In the genomic region with DNA sequence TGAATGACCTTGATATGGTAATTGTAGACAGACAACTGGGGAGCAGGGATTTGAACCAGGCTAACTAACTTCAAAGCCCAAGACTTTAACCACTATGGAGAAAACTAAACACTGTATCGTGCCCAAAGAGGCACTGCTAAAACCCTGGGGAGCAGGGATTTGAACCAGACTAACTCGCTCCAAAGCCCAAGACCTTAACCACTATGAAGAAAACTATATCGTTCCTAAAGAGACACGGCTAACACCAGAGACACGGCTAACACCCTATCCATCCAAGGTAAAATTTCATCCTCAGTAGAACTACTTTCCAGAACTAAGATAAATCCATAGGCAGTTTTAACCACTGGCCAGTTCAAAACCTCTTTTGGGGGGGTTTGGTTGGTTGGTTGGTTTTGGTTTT, we compare ENCODE assay signal across 10 mouse cellular contexts. TPM values are rescaled to one million over a fixed set of nuclear protein-coding genes. Genes with fewer than 3 reads are reported as not detected.
DNase-seq lines count a peak whose midpoint lies in the region; ATAC-seq and TF ChIP-seq lines count a peak whose summit lies in the region.
"Had no signal": no experiment of that assay in that cellular context is flagged by ENCODE, and none has a peak within 500 bp of the region (broad histone marks: within the 10 kb centered on the region; RNA-seq: fewer than 3 reads in every experiment).

No protein-coding gene starts in this region.

- no peak for TF ChIP-seq POLR2A in limb, embryonic 14.5 days (IDR thresholded peaks at IDR 0.05; ENCODE audit: borderline replicate concordance, extremely low read depth, insufficient read depth, insufficient read length)

- no peaks in the 10 kb centered on the region for H3K9me3 ChIP-seq in lung, embryonic 15.5 days
- no peaks in the 10 kb centered on the region for H3K9me3 ChIP-seq in forebrain, embryonic 15.5 days
- H3K9me3 ChIP-seq in limb, embryonic 14.5 days (ENCODE audit: control insufficient read depth, low read length): no peaks in the 10 kb centered on the region
- no peaks in the 10 kb centered on the region for H3K9me3 ChIP-seq in stomach, embryonic 14.5 days (ENCODE audit: control insufficient read depth, low read depth, low read length)

- peak overlapping the region; percentile 86 for H3K4me3 ChIP-seq in lung, embryonic 15.5 days
- H3K4me3 ChIP-seq in forebrain, embryonic 15.5 days: 0 out of 2 replicates have a peak overlapping the region, but pooled peaks have one; percentile 55
- H3K4me3 ChIP-seq in limb, embryonic 14.5 days (replicated peaks; ENCODE audit: low read length): peak overlapping the region; percentile 83
- H3K4me3 ChIP-seq in stomach, embryonic 14.5 days (ENCODE audit: low read depth, low read length): peak overlapping the region; percentile 82; the same call in 1 of the 2 replicates

- 30% methylated on average over 5 of the region's 5 CpGs for WGBS in lung, embryonic 15.5 days
- WGBS in forebrain, embryonic 15.5 days: 63% methylated on average over 5 of the region's 5 CpGs
- 35% methylated on average over 5 of the region's 5 CpGs for WGBS in limb, embryonic 14.5 days
- 52% methylated on average over 5 of the region's 5 CpGs for WGBS in stomach, embryonic 14.5 days

- no peaks in the 10 kb centered on the region for H3K27me3 ChIP-seq in lung, embryonic 15.5 days
- H3K27me3 ChIP-seq in forebrain, embryonic 15.5 days: peaks cover 14% of the 10 kb centered on the region; the same call in 1 of the 2 replicates
- no peaks in the 10 kb centered on the region for H3K27me3 ChIP-seq in limb, embryonic 14.5 days (ENCODE audit: control insufficient read depth, insufficient read depth, low read length)
- no peaks in the 10 kb centered on the region for H3K27me3 ChIP-seq in stomach, embryonic 14.5 days (ENCODE audit: control insufficient read depth, insufficient read depth, low read length)

- no peaks in the 10 kb centered on the region for H3K36me3 ChIP-seq in lung, embryonic 15.5 days
- H3K36me3 ChIP-seq in forebrain, embryonic 15.5 days: no peaks in the 10 kb centered on the region
- H3K36me3 ChIP-seq in limb, embryonic 14.5 days (ENCODE audit: control insufficient read depth, insufficient read depth, low read length): no peaks in the 10 kb centered on the region
- no peaks in the 10 kb centered on the region for H3K36me3 ChIP-seq in stomach, embryonic 14.5 days (ENCODE audit: control insufficient read depth, insufficient read depth, low read length)

- DNase-seq in lung, postnatal 14 days: no peak
- DNase-seq in limb, embryonic 14.5 days (ENCODE audit: low spot score): no peak
- DNase-seq in gastrocnemius, postnatal 25 days: no peak
- DNase-seq in spleen, postnatal 4 days (ENCODE audit: low spot score in 2 of 2): no peak
- DNase-seq in gastrocnemius, adult 18-20 months (ENCODE audit: low spot score): no peak
- DNase-seq: layer of hippocampus, adult 9-11 months; right cerebral cortex, postnatal 4 days had no signal

- H3K4me1 ChIP-seq in lung, embryonic 15.5 days: peaks cover 24% of the 10 kb centered on the region
- peaks cover 12% of the 10 kb centered on the region for H3K4me1 ChIP-seq in forebrain, embryonic 15.5 days
- peaks cover 13% of the 10 kb centered on the region for H3K4me1 ChIP-seq in limb, embryonic 14.5 days (ENCODE audit: control insufficient read depth, insufficient read depth, low read length)
- peaks cover 16% of the 10 kb centered on the region for H3K4me1 ChIP-seq in stomach, embryonic 14.5 days (ENCODE audit: control insufficient read depth, insufficient read depth, low read length)

- ATAC-seq in lung, embryonic 15.5 days (ENCODE audit: borderline replicate concordance, extremely low read depth, low FRiP score, low TSS enrichment): no peak
- no peak for ATAC-seq in forebrain, embryonic 15.5 days (replicated peaks)
- no peak for ATAC-seq in limb, embryonic 14.5 days (ENCODE audit: low FRiP score, low read depth)
- ATAC-seq in stomach, embryonic 14.5 days (ENCODE audit: insufficient number of reproducible peaks, insufficient read depth, low FRiP score, low read depth): no peak

- H3K27ac ChIP-seq in lung, embryonic 15.5 days: no peak overlapping the region
- H3K27ac ChIP-seq in forebrain, embryonic 15.5 days (replicated peaks): no peak overlapping the region
- H3K27ac ChIP-seq in limb, embryonic 14.5 days (replicated peaks; ENCODE audit: low read depth, low read length): no peak overlapping the region
- H3K27ac ChIP-seq in stomach, embryonic 14.5 days (ENCODE audit: low read length): no peak overlapping the region

- peak overlapping the region; percentile 74 for H3K4me2 ChIP-seq in lung, embryonic 15.5 days
- 0 out of 2 replicates have a peak overlapping the region, but pooled peaks have one; percentile 4 for H3K4me2 ChIP-seq in forebrain, embryonic 15.5 days (replicated peaks)
- peak overlapping the region; percentile 77 for H3K4me2 ChIP-seq in limb, embryonic 14.5 days (replicated peaks; ENCODE audit: low read depth, low read length, severe bottlenecking)
- peak overlapping the region; percentile 70 for H3K4me2 ChIP-seq in stomach, embryonic 14.5 days (replicated peaks; ENCODE audit: low read depth, low read length)

- 0 out of 2 replicates have a peak overlapping the region, but pooled peaks have one; percentile 79 for H3K9ac ChIP-seq in lung, embryonic 15.5 days
- H3K9ac ChIP-seq in forebrain, embryonic 15.5 days (replicated peaks): no peak overlapping the region
- no peak overlapping the region for H3K9ac ChIP-seq in limb, embryonic 14.5 days (ENCODE audit: low read depth, low read length, severe bottlenecking)
- H3K9ac ChIP-seq in stomach, embryonic 14.5 days (replicated peaks; ENCODE audit: low read depth, low read length): no peak overlapping the region

RNA-seq across cellular contexts. Expression of gene Sash1, which starts 1.3 kb away (rescaled TPM):
- 4.8 and 6.1 TPM in 2 replicates for polyA plus RNA-seq in lung, embryonic 15.5 days (2015; fragmentation: Nextera tagmentation; extraction: Ambion mirVana)
- 1.7 TPM in 2 replicates for polyA plus RNA-seq in forebrain, embryonic 15.5 days (2015; fragmentation: Nextera tagmentation; extraction: Ambion mirVana)
- 21.5 and 21.7 TPM in 2 replicates for polyA plus RNA-seq in limb, embryonic 14.5 days (2012; rRNA removed)
- 8.1 and 8.8 TPM in 2 replicates for polyA plus RNA-seq in limb, embryonic 14.5 days (2014; fragmentation: Nextera tagmentation; extraction: Ambion mirVana)
- 9.3 and 9.7 TPM in 2 replicates for polyA plus RNA-seq in stomach, embryonic 14.5 days (2014; fragmentation: Nextera tagmentation; extraction: Ambion mirVana)
- total RNA-seq in gastrocnemius, postnatal 25 days (2021): 10 to 100 TPM; 13.4 to 16.9 TPM
- total RNA-seq in gastrocnemius, adult 18-20 months (2021): 10 to 100 TPM; 12.3 to 15.8 TPM

Comparison
In these comparisons a context has a peak if more than half of its experiments do, and no peak if none do; other contexts are left out.
1. H3K4me2 ChIP-seq: peak in every context shown above with its lines; median percentile 77 in limb, embryonic 14.5 days; 74 in lung, embryonic 15.5 days; 70 in stomach, embryonic 14.5 days; 4 in forebrain, embryonic 15.5 days.